Mouse (Mus musculus): Measurements from ENCODE around the gene Btd. TPM values are rescaled to one million over a fixed set of nuclear protein-coding genes. Genes with fewer than 3 reads are reported as not detected.

Gene Btd
- polyA plus RNA-seq, 1 experiment: 26.5 TPM

DNA sequence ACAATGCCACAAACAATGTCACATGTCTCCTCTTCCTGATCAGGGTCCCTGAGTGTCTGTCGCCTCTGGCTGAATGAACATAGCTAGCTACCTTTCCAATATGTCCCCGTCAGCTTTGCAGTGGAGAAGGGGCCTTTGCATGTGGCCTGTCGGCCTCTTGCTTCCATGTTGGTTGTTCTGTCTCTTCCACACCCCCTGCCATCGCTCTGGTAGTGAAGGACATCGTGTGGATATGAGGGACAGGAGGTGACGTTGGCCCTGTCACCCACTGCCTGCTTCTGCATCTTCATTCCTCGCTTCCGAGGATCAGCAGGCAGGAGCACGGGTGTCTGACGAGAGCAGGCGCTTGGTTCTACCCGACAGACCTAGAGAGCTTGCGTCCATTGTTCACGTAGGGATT is 14.6 kb downstream of the Btd start:
- no peaks in the 10 kb centered on the region for H3K4me1 ChIP-seq (ENCODE audit: control insufficient read depth, insufficient read depth, insufficient read length, low read length)
- 91% methylated on average over 14 of the region's 14 CpGs for WGBS
- H3K27me3 ChIP-seq (ENCODE audit: control insufficient read depth, insufficient read depth, low read length): no peaks in the 10 kb centered on the region
- H3K4me3 ChIP-seq (ENCODE audit: low read depth, low read length): no peak overlapping the region
- no peaks in the 10 kb centered on the region for H3K36me3 ChIP-seq (ENCODE audit: control insufficient read depth, insufficient read depth, low read length)
- TF ChIP-seq CTCF (IDR thresholded peaks at IDR 0.05; ENCODE audit: extremely low read depth, insufficient read length, insufficient replicate concordance, low read depth, low read length) (no peak), POLR2A (IDR thresholded peaks at IDR 0.05; ENCODE audit: low read depth, low read length) (no peak)
- no peak overlapping the region for H3K27ac ChIP-seq (ENCODE audit: insufficient read depth, low read depth, low read length)

DNA sequence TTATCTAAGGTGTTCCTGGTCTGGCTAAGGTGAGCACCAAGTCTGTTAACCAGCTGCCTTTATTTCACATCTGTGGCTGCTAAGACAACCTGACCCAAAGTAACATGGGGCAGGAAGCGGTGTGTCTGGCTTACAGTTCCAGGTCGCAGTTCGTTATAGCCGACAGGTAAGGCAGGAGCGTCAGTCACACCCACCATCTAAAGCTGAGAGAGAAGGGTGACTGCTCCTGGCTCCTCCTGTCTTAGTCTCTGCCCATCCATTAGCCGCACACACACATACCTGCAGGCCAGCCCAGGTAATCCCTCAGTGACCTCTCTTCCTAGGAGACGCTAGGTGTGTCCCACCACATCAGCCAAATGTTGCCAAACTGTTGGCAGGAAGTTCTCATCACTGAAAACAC is 15.6 kb downstream of the Btd start:
- no peaks in the 10 kb centered on the region for H3K36me3 ChIP-seq (ENCODE audit: control insufficient read depth, insufficient read depth, low read length)
- TF ChIP-seq CTCF (IDR thresholded peaks at IDR 0.05; ENCODE audit: extremely low read depth, insufficient read length, insufficient replicate concordance, low read depth, low read length): no peak
- TF ChIP-seq POLR2A (IDR thresholded peaks at IDR 0.05; ENCODE audit: low read depth, low read length): no peak
- H3K27me3 ChIP-seq (ENCODE audit: control insufficient read depth, insufficient read depth, low read length): no peaks in the 10 kb centered on the region
- no peaks in the 10 kb centered on the region for H3K4me1 ChIP-seq (ENCODE audit: control insufficient read depth, insufficient read depth, insufficient read length, low read length)
- 52% methylated on average over 7 of the region's 7 CpGs for WGBS
- H3K27ac ChIP-seq (ENCODE audit: insufficient read depth, low read depth, low read length): no peak overlapping the region
- H3K4me3 ChIP-seq (ENCODE audit: low read depth, low read length): no peak overlapping the region

- WGBS: 11% methylated on average over 5 of the region's 5 CpGs
- Histone ChIP-seq H3K4me1 (ENCODE audit: control insufficient read depth, insufficient read depth, insufficient read length, low read length) (peaks cover under 1% of the 10 kb centered on the region; the same call in 1 of the 2 replicates), H3K36me3 (ENCODE audit: control insufficient read depth, insufficient read depth, low read length) (no peaks in the 10 kb centered on the region), H3K4me3 (ENCODE audit: low read depth, low read length) (no peak overlapping the region), H3K27me3 (ENCODE audit: control insufficient read depth, insufficient read depth, low read length) (no peaks in the 10 kb centered on the region), H3K27ac (ENCODE audit: insufficient read depth, low read depth, low read length) (no peak overlapping the region)
- TF ChIP-seq POLR2A (IDR thresholded peaks at IDR 0.05; ENCODE audit: low read depth, low read length) (no peak), CTCF (IDR thresholded peaks at IDR 0.05; ENCODE audit: extremely low read depth, insufficient read length, insufficient replicate concordance, low read depth, low read length) (peak; percentile 75; the same call in 1 of the 2 replicates)
Measured at GRCm38 (mm10) chr14:31656857-31657645, 16.2 kb downstream of the Btd start.

GRCm38 (mm10) chr14:31658126-31658680 is 17.4 kb downstream of the Btd start:
- Histone ChIP-seq H3K27ac (ENCODE audit: insufficient read depth, low read depth, low read length) (no peak overlapping the region), H3K27me3 (ENCODE audit: control insufficient read depth, insufficient read depth, low read length) (no peaks in the 10 kb centered on the region), H3K36me3 (ENCODE audit: control insufficient read depth, insufficient read depth, low read length) (no peaks in the 10 kb centered on the region), H3K4me3 (ENCODE audit: low read depth, low read length) (no peak overlapping the region), H3K4me1 (ENCODE audit: control insufficient read depth, insufficient read depth, insufficient read length, low read length) (peaks cover 10% of the 10 kb centered on the region; the same call in 1 of the 2 replicates)
- TF ChIP-seq CTCF (IDR thresholded peaks at IDR 0.05; ENCODE audit: extremely low read depth, insufficient read length, insufficient replicate concordance, low read depth, low read length) (no peak), POLR2A (IDR thresholded peaks at IDR 0.05; ENCODE audit: low read depth, low read length) (no peak)
- WGBS: 96% methylated on average over 8 of the region's 8 CpGs

- TF ChIP-seq POLR2A (IDR thresholded peaks at IDR 0.05; ENCODE audit: low read depth, low read length) (no peak), CTCF (IDR thresholded peaks at IDR 0.05; ENCODE audit: extremely low read depth, insufficient read length, insufficient replicate concordance, low read depth, low read length) (no peak)
- WGBS: 68% methylated on average over 10 of the region's 10 CpGs
- Histone ChIP-seq H3K27ac (ENCODE audit: insufficient read depth, low read depth, low read length) (peak overlapping the region; percentile 47), H3K4me1 (ENCODE audit: control insufficient read depth, insufficient read depth, insufficient read length, low read length) (peaks cover 13% of the 10 kb centered on the region; the same call in 1 of the 2 replicates), H3K4me3 (ENCODE audit: low read depth, low read length) (no peak overlapping the region), H3K36me3 (ENCODE audit: control insufficient read depth, insufficient read depth, low read length) (no peaks in the 10 kb centered on the region), H3K27me3 (ENCODE audit: control insufficient read depth, insufficient read depth, low read length) (no peaks in the 10 kb centered on the region)
Measured at GRCm38 (mm10) chr14:31659501-31660181, 18.8 kb downstream of the Btd start.

DNA sequence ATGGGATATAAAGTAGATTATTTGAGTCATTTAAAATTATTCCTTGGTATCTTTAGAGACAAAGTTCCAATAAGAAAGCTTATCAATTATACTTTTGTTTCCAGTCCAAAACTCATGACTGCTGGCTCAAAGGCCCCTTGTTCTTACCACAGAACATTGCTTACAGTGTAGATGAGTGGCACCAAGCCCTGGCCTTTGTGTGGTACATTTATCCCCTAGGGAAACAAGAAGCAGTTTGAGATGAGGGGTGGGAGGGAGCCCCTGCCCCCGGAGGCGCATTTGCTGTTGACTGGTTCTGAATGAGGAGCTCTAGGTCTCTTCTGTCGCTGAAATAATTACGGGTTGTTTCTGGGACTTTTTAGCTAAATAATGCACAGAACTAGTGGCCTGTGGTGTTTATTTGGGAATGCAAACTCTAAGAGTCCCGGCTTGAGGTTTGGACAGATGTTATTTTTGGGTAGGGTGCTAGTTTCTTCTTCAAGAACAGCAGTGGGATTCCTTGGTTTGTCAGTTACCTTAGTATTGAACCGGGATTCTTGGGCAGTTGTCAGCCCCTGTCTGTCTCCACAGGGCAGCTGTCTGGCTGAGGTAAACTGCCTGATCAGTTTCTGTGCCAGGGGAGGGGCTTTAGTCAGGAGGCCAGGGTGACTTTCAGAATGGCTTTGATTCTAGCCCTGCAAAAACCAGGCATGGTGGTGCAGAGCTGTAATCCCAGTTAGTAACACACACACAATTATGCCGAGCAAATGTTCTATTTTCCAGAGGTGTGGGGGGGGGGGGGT is 19.7 kb downstream of the Btd start:
- H3K4me3 ChIP-seq (ENCODE audit: low read depth, low read length): no peak overlapping the region

More for the DNA sequence above, 19.7 kb downstream of the Btd start:
- Histone ChIP-seq H3K4me1 (ENCODE audit: control insufficient read depth, insufficient read depth, insufficient read length, low read length) (peaks cover 13% of the 10 kb centered on the region; the same call in 1 of the 2 replicates), H3K27ac (ENCODE audit: insufficient read depth, low read depth, low read length) (peak overlapping the region; percentile 68), H3K27me3 (ENCODE audit: control insufficient read depth, insufficient read depth, low read length) (no peaks in the 10 kb centered on the region), H3K36me3 (ENCODE audit: control insufficient read depth, insufficient read depth, low read length) (no peaks in the 10 kb centered on the region)
- WGBS: 77% methylated on average over 7 of the region's 7 CpGs
- TF ChIP-seq CTCF (IDR thresholded peaks at IDR 0.05; ENCODE audit: extremely low read depth, insufficient read length, insufficient replicate concordance, low read depth, low read length) (no peak), POLR2A (IDR thresholded peaks at IDR 0.05; ENCODE audit: low read depth, low read length) (no peak)
